Mouse (Mus musculus): ENCODE results near the gene Bdkrb2.

Gene Bdkrb2

DNA sequence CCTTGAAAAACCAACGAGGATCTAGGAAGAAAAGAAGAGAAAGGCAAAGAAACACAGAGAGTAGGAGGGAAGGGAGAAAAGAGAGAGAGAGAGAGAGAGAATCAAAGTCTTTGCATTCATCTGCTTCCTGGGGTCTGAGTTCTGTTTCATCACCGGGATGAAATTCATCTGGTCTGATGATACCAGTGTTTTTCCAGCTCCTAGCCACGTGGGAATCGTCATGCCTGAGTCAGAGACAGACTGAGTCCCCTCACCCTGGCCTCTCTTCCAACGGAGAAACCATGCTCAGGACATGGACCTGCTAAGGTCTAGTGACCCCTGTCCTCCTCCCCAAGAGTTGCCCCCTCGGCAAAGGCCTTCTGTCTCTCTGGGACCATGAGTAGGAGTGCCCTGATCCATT is 16.5 kb upstream of the Bdkrb2 start:
- DNase-seq (ENCODE audit: extremely low read depth, low read depth), result no peak

DNA sequence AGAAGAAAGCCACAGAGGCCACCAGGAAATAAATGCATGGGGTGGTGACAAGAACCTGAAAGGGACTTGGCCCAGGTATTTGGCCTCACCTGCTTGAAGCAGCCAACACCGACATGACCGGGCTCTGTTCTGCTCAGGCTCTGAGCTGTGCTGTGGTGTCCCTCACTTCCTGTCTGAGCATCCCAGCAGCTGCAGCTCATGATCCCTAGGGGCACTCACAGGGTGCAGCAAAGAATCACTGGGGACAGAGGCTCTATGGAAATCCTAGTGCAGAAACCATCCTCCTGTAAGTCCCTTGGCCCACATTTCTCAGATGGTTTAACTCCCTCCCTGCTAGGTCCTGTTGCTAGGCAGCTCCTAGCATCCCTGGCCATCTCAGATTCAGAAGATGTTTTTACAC is 15.9 kb upstream of the Bdkrb2 start:
- DNase-seq (ENCODE audit: extremely low read depth, low read depth), result no peak

DNA sequence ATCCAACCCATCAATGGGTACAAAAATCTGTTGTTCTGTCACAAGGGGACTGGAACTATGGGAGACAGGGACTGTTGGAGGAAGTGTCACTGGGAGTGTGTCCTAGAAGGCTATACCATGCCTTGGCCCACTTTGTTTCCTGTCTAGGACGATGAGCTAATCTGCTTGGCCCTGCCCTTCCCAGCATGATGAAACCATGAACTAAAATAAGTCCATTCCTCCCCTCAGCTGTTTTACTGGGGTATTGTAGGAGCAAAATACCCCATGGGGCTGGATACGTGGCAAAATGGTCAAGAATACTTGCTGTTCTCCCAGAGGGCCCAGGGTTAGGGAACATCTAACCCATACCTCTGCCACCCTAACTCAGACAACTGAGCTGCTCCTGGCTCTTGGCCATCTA is 15.0 kb upstream of the Bdkrb2 start:
- no peak for DNase-seq (ENCODE audit: extremely low read depth, low read depth)

DNA sequence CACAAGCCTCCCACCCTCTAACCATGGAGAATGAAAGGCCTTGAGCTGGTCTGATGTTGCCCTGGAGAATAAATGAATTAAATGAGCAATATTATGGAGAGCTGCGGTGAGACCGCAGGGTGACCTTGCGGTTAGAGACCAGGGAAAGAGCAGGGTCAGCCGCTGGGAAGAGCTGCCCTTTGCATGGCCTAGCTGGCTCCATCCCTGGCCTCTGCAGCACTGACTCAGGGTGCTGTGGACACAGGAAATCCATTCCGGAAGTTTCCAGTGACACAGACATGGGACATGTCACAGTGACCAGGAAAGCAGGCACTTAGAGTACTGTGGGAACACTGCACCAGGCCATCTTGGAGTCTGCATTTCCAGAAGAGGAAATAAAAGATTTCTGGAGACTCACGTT is 14.1 kb upstream of the Bdkrb2 start:
- DNase-seq (ENCODE audit: extremely low read depth, low read depth), result no peak

DNA sequence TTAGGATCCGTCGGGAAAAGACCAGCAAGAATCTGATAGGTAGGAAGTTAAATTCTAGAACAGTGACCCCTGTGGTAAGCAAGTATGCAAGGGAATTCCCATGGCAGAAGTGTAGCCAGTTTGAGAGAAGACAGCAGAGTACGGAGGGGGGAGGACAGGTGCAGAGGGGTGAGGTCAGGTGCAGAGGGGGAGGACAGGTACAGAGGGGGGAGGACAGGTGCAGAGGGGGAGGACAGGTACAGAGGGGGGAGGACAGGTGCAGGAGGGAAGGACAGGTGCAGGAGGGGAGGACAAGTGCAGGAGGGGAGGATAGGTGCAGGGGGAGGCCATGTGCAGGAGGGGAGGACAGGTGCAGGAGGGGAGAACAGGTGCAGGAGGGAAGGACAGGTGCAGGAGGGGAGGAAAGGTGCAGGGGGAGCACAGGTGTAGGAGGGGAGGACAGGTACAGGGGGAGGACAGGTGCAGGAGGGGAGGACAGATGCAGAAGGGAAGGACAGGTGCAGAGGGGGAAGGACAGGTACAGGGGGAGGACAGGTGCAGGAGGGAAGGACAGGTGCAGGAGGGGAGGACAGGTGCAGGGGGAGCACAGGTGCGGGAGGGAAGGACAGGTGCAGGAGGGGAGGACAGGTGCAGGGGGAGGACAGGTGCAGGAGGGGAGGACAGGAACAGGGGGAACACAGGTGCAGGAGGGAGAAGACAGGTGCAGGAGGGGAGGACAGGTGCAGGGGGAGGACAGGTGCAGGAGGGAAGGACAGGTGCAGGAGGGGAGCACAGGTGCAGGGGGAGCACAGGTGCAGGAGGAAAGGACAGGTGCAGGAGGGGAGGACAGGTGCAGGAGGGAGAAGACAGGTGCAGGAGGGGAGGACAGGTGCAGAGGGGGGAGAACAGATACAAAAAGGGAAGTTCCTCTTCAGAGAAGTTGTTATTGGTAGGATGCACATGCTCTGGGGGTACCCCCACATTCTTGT is 12.9 kb upstream of the Bdkrb2 start:
- no peak for DNase-seq (ENCODE audit: extremely low read depth, low read depth)

DNA sequence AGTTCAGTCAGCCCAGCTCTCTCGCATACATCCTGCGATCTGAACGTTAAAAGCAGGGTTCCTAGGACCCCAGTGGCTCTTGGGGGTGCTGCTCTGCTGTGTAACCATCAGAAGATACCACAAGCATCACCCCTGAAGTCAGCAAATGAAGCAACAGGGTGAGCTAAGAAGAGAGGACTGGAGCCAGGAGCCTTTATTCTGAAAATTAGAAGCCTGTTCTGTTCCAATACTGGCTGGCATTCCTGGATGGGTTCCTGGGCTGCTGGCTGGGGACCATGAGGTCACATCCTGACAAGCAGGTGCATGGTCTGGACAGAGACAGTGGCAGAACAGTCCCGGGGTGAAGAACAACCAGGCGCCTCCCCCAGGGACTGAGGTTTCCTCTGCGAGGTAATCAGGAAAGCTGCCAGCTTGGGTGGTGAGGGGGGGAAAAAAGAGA is 11.5 kb upstream of the Bdkrb2 start:
- DNase-seq (ENCODE audit: extremely low read depth, low read depth), result no peak

DNA sequence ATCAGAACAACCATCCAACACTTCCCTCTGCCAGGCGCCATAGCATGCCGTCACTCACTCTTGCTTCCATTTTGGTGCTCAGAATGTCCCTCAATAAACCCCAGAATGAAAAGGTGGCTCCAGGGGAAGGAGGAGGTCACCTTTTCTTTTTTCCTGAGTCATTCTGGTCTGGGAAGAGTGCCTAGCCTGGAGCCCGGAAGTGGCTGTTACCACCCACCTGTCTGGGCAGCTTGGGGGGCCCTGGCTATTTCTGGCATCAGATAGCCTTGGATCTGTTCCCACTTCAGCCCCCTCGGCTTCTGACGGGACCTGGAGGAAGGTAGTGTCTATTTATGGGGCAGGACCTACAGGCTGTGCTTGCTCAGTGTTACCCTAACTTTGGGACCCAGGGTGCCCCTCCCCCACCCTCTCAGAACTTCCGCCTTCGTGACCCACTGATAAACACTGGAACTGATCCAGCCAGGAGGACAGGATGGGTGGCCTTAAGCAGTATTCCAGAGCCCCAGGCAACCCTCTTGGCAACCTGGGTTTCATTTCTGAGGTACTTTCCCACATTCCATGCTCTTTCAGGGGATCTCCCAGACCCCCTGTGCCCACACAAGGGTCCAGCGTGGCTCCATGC is 8.8 kb upstream of the Bdkrb2 start:
- DNase-seq (ENCODE audit: extremely low read depth, low read depth), result peak; percentile 26

DNA sequence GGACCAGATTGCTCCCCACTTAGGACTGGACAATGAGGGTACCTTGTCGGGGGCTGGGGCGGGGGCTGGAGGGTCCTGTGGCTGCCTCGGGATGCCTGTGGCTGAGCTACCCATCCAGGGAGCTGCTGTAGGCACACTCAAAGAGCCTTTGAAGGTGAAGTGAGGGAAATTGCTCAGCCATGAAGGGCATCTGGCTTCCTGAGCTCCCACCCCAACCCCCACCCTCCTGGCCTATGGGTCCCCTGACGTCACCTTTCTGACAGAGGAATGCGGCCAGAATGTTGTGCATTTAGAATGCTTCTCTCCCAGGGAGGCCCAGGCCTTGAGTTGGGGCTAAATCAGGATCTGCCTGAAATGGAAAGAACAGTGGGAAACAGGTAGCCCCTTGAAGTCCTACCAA is 7.9 kb upstream of the Bdkrb2 start:
- DNase-seq (ENCODE audit: extremely low read depth, low read depth), result no peak

DNA sequence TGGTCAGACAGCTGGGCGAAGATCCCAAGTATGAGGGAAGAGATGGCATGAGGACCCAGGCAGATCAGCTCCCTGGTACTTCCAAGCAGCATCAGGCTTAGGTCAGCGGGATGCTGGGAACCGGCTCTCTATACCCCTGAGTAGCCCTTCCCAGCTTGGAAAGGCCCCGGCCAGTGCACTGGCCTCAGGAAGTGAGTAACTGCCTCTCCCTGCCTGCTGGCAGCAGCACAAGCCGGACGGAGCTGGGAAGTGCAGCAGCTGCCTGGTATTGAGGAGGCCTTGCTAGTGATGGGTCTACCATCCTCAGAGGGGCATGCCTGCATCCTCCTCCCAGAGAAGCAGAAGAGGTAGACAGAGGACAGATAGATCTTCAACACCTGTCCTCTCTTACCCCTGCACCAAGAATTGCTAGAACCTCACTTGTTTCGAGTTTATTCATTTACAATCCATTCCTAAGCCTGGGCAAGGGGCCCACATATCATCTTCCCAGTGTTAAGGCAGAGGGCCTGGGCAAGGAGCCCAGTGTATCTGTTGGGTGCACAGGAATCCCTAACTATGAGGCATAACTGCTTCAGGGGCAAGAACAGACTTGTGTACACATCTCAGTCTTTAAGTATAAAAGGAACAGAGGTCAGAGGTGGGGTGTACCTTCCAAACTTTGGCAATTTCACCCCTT is 5.6 kb upstream of the Bdkrb2 start:
- DNase-seq (ENCODE audit: extremely low read depth, low read depth), result no peak

DNA sequence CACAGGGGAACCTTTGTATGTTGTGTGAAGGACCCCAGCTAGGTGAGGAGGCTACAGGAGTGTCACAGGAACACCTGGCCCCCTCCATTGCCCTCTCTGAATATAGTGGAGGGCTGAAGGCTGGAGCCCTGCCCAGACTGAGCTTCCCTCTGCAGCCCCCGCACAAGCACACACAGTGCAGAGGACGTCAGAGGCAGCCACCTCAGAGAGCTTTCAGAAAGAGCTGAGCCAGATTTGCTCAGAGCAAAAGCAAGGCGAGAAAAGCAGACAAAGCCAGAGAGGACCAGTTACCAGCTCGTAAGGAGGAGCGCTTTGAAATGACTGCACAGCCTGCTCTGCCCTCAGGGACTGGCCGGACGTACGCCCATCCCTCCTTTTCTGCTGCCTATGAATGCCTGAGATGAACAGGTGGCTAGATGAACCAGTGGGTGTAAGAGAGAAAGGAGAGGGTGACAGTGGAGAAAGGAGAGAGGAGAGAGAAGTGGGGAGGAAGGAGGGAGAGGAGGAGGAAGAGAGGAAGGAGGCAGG is 2.0 kb upstream of the Bdkrb2 start:
- DNase-seq (ENCODE audit: extremely low read depth, low read depth), result no peak

DNA sequence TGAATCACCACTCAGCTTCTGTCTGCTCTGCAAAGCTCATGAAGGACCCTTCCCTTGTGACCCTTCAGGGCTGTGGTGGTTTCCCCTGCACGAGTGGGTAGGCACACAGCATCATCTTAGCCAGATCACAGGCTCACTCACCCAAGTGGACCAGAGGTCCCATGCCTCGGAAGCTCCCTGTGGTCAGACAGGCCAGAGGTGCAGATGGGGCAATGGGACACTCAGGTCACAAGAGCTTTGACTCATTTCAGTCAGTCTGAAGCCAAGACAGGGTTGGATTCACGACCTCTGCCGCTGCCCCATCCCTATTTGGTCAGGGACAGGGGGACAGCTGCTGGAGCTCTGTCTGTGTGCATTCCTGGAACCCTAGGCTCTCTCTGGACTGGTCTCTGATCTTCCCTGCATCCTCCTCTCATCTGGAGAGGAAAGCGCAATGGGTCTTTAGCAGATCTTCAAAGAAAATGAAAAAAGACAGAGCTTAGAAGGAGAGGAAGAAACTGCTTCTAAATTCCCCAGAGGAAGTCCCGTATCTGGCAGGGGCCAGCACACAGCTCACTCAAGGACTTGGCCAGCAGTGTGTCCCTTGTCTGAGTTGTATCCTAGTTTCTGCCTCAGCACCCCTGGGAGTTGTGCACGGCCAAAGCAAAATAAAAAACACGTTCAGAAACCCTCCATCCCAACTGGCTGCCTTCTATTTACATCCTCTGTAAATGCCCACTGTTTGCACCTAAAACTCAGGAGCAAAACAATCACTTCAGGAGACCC is 788 bp upstream of the Bdkrb2 start:
- no peak for DNase-seq (ENCODE audit: extremely low read depth, low read depth)

DNA sequence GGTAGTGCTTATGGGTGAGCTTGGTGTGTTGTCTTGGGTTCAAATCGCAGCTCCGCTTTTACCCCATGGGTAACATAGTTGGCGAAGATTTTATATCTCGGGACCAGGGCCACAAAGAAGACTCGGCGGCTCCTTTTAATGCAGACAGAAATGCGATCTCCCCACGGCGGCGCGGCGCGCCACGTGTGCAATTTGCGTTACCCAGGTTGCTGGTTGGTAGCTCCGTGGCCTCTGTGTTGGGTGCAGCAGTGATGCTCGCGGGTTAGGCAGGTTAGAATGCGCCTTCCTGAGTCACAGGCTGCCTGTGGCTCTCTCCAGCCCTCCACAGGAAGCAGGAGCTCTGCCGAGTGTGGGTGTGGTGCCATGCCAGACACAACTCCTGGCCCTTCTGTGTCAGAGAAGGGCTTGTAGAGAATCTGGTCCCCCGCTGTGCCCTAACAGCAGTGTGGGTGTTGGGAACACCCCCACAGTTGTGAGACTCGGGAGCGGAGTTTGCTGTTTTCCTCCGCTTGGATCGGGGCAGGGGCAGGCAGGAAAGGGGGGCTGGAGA is 775 bp downstream of the Bdkrb2 start:
- no peak for DNase-seq (ENCODE audit: extremely low read depth, low read depth)

DNA sequence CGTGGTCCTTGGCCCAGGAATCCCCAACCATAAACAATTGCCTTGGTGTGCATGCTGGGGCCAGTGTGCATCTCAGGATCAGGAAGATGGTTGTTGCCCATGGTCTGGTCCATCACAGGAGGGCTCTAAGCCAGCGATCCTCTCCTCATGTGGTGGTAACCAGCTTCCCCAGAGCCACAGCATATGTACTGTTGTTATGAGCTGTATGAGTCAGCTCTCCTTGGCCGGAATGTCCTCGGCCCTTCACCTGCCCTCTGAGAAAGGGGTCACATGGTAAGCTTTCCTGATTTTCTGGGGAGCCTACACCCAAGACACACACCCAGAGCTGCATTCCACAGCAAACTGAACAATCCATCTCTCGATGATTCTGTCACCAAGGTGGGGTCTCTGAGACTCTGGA is 2.2 kb downstream of the Bdkrb2 start:
- DNase-seq (ENCODE audit: extremely low read depth, low read depth), result no peak

DNA sequence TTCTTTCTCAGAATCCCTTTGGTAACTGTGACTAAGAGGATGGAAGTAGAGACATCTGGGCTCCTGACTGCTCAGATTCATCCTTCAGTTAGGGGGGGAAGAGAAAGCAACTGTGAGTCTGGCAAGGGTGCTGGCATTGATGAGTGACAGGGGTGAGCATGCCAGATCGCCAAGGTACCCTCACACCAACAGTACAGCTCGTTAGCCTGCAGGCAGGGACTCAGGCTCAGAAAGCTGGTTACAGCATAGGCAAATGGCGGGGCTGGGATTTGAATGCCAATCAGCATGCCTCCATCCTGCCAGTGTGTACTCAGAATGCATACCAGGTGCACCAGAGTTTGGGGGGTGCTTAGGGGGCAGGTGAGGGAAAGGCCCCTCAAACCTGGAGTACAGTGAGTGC is 8.8 kb downstream of the Bdkrb2 start:
- DNase-seq (ENCODE audit: extremely low read depth, low read depth), result no peak

DNA sequence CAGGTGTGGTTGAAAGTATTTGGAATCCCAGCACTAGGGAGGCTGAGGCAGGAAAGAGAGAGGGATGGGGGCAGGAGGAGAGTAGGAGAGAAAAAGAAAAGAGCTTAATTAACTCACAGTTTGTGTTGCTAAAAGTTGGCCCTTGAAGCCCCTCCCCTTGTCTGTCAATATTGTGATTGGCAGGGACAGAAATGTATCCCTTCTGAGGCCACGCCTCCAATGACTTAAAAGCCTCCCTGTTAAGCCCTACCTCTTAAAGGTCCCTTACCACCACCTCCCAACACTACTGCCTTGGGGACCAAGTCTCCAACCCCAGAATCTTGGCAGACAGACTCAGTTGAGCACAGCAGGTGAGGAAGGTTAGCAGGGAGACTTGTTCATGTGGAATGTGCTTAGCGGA is 9.6 kb downstream of the Bdkrb2 start:
- DNase-seq (ENCODE audit: extremely low read depth, low read depth), result no peak

DNA sequence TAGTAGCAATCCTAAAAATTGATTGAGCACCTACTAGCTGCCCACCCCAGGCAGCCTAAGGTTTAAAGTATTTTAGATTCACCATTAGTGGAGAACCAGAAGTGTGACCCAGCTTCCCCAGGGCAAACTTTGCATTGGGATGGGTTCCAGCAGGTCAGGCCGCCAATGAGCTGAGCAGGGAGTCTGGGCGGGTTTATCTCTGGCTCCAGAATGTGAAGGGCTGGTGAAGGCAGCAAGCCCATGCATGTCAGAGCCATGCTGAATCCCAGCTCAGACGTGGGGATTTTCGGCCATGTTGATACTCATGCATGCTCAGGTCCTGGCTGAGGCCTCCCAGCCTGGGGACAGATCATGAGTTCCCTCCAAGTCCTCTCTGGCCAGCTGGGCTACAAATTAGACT is 11.3 kb downstream of the Bdkrb2 start:
- DNase-seq (ENCODE audit: extremely low read depth, low read depth), result no peak

DNA sequence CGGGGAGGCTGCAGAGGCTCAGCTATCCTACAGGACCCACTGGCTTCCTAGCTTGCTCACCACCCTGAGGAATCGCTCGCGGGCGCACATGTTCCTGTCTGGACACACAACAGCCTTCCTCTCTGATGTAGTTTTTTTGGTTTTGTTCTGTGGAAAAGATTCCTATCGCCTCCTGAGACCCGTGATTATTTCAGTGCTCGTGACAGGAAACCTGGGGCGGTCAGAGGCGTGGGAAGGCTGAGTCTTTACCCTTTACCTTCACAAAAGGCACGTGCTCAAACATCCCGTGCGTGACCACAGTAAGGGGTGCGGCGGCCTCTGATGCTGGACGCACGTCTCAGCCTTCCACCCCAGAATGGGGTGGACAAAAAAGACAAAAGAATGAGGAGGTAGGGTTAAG is 17.5 kb downstream of the Bdkrb2 start:
- DNase-seq (ENCODE audit: extremely low read depth, low read depth), result no peak

DNA sequence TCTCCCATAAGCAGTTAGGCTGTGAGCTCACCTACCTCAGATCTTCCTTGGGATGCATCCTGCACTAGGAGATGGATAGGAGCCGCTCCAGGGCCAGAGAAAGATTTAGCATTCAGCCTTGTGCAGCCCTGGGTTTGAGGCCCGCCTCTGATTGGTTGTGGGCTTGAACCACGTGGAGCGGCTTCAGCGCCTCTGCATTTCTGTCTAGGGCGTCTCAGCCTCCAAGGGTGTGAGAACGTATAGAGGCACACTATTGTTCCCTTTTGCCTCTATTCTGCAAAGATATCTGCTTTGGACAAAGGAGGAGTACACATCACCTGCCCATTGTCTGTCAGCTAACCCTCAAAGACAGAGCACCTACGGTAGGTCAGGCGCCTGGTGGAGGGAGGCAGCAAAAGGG is 19.5 kb downstream of the Bdkrb2 start:
- no peak for DNase-seq (ENCODE audit: extremely low read depth, low read depth)

DNA sequence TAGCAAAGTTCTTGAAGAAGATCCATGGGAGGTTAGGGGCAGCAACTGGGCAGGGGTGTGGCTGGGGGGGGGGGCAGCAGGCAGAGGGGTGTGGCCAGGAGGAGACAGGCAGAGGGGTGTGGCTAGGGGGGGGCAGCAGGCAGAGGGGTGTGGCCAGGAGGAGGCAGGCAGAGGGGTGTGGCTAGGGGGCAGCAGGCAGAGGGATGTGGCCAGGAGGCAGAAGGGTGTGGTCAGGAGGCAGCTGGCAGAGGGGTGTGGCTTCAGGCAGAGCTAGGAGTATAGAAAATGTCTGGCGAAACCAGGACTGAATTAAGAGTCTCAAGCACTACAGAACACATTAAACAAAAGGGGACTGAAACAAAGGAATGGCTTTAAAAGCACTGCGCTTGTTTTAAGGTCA is 20.5 kb downstream of the Bdkrb2 start:
- DNase-seq (ENCODE audit: extremely low read depth, low read depth), result peak; percentile 28

DNA sequence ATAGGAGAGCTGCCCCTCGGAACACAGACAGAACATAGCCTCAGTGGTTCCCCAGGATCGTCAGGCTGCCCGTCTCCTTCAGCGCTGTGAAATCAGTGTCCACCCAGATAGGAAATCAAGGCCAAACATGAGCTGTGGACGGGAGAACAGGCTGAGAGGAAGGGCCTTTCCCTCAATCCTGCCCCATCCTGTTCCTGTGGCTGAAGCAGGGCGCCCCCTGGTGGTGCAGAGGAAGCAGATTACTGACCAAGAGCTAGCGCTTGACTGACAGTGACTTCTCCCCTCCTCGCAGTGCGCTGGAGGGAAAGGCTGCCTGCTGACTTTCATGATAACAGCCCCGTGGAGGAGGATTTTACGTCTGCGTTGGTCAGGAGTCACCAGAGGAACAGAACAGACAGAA is 21.8 kb downstream of the Bdkrb2 start:
- DNase-seq (ENCODE audit: extremely low read depth, low read depth), result peak; percentile 47

DNA sequence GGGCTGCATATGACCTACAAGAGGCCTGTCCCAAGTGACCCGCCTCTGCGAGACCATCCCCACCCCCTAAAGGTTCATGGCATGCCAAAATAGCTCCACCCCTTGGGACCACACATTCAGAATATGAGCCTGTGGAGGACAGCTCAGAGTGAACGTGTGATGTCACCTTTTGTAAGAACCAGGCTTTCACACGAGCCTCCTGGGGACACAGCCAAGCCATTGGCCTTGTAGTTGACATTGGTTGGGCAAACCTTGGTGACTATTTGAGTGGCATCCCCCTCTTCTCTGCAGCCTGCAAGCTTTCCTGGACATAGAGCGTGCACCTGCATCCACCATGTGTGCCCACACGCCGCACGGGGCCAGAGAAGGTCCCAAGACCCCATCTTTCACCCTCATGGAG is 24.5 kb downstream of the Bdkrb2 start:
- DNase-seq (ENCODE audit: extremely low read depth, low read depth), result no peak

All from MEL-GATA-1-ER (cell line).